Mouse (Mus musculus): ENCODE results near the gene Tmem19.
"Not testable (repeated sequence)": the region's sequence is repeated elsewhere in the genome, so short reads cannot be mapped to it uniquely, and the experiment has no call there.

Tmem19 gene

DNA sequence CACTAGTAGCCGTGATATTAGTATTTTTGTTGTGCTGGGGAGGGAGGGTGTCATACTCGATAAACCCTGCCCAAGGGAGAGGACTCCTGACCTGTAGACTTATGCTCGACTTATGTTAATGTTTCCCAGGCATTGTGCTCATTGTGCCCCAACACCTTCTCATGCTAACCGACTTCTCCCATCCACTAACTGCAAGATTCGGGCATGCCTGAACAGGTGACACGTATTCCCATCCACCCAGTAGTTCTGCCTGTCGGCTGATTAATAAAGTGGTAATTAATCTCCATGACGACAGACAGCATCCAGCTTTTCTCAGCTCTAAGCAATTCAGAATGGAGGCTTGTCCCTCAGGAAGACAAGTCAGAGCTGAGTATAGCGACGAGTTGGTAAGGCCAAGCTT lies 13.3 kb downstream of the Tmem19 start:
- no peak for DNase-seq (ENCODE audit: low spot score in 2 of 2)

DNA sequence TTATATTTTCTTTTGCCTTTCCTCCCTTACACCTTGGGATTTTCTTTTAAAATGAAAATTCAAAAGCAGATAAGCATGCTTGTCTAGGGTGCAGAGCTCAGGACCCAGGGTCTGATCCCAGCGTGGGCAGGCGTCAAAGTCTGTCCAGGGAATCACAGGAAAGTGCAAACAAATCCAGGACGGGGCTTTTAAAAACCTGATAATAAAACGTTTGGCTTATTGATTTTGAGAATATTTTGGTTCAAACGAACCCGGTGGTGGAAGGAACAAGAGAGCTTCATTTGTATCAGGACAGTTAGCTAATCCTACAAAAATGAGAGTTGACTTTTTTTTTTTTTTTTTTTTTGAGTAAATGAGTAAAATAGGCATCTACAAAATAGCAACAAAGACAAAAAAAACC lies 14.2 kb downstream of the Tmem19 start:
- DNase-seq (ENCODE audit: low spot score in 2 of 2) = no peak

DNA sequence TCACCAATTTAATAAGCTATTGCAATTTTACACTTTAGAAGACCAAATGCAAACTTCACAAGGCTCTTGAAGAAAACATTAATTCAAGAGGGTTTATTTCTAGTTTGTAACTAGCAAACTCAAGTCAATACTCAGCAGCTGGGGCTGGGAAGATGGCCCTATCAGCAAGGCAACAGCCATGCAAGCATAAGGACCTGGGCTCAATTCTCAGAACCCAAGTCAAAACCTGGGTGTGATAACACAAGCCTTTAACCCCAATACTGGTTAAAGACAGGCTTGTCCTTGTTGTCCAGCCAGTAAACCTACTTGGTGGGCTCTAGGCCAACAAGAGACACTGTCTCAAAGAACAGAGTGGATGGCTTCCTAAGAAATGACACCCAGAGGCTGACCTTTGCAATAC lies 15.9 kb downstream of the Tmem19 start:
- no peak for DNase-seq (ENCODE audit: low spot score in 2 of 2)

DNA sequence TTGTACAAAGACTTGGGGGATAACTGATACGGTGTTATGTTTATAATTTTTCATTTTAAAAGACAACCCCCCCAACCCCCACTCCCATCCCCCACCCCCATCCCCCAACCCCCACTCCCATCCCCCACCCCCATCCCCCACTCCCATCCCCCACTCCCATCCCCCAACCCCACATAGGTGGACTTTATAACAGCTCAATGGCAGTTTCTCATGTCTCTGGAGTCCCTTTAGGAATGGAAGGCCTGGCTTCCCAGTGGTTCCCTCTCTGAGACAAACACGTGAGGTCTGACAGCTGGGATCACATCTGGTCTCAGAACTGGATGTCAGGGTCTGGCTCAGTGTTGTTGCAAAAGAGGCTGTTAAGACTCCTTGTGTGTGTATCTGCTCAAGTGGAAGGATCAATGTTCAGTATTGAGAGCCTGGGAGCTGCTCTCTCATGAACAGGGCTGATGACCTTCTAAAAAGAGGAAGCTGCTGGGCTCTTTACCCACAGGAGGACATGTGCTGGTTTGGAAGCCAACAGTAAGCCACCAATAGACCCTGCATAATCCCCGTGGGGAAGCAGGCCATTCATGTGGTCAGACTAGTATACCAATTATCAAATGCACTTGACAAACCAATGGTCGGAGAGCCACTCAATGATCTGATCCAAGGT lies 19.4 kb downstream of the Tmem19 start:
- DNase-seq (ENCODE audit: low spot score in 2 of 2) = no peak

DNA sequence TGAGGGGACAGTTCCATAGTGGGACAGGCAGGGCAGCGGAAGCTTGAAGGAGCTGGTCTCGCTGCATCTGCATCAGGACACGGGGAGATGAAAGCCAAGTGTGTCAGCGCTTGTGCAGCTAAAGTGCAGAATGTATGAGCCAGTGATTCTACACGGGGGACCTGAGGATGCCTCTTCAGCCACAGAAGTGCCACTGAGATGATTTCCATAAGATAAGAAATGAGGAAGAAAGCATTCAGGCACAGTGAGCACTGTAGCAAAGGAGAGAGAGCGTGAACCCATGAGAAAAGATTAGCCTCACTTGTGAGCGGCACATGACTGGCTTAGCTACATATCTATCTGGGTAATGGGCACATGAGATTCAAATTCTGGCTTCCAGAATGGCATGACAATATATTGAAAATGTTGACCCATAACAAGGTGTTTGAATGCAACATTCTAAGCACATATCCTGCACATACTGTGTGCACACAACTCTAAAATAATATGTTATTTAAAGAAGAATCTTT lies 22.4 kb downstream of the Tmem19 start:
- no peak for DNase-seq (ENCODE audit: low spot score in 2 of 2)

DNA sequence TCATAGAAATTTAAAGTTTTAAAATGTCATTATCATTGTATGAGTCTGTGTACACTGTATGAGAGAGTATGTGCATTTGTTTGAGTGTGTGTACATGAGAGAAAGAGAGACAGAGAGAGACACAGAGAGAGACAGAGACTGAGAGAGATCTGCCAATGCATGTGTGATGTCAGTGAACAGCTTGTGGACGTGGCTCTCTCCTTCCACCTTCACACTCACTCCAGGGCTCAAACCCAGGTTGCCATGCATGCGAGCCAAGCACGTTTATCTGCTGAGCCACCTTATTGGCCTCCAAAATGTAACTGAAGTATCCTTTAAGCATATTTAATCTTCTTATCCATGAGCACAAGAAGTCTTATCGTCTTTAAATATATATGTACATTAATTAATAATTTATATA lies 25.4 kb downstream of the Tmem19 start:
- DNase-seq (ENCODE audit: low spot score in 2 of 2) = no peak

DNA sequence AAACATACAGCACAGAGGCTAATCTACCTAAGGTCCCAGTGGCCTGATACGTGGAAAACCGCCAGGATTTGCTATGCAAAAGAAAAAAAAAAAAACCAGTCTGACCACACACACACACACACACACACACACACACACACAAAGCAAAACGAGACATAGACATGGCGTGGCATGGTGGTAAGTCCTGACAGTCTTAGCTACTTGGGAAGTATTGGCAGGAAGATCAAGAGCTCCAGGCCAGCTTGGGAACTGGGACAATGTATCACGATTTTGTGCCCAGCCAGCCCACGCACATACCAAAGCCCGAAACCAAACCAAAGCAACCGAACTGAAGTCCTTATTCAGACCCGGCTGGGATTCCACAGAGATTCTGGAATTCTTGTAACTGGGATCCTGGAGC lies 28.8 kb downstream of the Tmem19 start:
- no peak for DNase-seq (ENCODE audit: low spot score in 2 of 2)

DNA sequence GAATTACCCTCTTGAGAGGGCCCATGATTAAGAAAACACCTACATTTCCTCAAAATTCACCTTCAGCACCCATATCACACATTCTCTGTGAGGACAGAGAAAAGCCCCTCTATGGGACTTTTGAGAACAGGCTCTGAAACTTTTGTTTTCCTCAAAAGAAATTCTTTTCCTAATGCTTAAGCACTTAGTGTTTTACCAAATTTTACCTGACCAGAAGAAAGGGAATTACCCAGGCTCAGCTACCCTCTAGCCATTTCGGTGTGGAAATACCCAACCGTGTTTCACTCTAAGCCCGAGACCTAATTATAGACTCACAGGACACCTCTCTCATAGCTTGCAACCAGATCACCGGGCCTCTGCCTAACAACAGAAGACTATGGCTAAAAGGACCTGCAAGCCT lies 29.3 kb downstream of the Tmem19 start:
- DNase-seq (ENCODE audit: low spot score in 2 of 2) = no peak

DNA sequence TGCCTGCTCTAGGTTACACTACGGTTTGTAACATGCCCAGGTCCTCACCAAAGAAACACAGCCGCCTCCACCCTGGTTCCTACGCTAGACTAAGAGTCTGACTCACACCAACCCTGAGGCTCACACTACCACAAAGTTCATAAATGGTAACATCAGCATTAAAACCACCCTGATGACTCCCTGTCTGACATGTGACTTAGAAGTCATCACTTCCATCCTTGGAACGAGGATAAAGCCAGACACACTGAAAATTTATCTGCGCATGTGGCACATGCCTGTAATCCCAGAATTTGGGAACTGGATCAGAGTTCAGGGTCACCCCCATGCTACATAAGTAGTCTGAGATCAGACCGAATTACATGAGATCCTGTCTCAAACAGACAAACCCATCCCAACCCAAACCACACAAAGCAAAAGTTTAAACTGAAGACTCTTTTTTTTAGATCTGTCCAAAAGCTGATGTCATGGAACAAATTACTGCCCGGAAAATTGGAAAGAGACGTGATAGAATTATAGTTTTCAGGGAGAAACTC lies 29.8 kb downstream of the Tmem19 start:
- no peak for DNase-seq (ENCODE audit: low spot score in 2 of 2)

DNA sequence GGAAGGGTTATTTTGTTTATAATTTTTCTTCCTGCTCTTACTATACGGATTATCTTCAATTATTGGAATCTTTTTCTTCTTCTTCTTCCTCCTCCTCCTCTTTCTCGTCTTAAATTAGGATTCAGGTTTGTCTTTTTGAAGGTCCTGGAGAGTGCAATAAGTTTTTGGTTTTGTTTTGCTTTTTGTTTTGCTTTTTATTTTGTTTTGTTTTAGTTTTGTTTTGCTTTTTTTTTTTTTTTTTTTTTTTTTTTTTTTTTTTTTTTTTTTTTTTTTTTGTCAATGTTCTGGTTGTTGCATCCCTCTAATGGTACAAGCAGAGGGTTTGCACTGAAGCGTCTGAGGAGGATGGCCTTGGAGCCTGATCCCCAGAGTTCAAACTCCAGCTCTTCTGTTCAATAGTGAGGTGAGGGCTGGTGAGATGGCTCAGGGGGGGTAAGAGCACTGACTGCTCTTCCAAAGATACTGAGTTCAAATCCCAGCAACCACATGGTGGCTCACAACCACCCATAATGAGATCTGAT lies 33.2 kb downstream of the Tmem19 start:
- no peak for DNase-seq (ENCODE audit: low spot score in 2 of 2)

DNA sequence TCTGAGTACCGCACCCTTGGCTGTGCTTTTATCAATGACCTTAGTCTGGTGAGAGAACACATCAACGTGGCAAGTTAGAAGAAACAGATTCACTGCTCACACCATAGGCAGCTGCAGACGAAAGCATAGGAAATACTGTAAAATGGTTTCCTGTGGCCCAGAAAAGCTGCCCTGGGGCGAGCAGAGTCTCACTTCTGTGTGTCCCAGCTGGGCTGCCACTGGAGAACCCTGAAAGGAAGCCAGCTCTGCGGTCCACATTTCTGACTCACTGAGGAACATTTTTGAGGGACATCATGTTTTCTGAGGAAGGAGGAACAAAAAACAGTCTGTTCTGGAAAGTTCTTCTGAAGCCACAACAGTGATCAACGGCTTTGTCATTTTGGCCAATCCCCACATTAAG lies 33.8 kb downstream of the Tmem19 start:
- DNase-seq (ENCODE audit: low spot score in 2 of 2) = no peak

DNA sequence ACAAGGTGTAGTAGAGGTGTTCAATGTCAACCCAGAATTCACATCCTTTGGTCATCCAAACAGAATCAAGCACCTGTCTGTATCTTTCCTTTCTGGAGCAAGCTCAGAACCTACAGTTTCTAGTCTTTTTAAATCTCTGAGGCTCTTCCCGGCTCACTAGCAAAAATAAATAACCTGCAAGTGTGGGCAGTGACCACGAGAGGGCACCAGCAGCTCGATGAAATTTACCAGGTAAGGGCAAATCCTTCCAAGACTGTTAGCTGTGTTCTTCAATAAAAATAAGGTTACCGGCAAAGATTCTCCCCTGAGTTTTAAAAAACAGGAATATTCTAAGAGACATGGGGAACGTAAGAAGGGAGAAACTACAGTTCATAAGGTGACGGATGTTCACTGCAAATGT lies 39.0 kb downstream of the Tmem19 start:
- DNase-seq (ENCODE audit: low spot score in 2 of 2) = peak in 1 of 2 experiments; percentile 66

DNA sequence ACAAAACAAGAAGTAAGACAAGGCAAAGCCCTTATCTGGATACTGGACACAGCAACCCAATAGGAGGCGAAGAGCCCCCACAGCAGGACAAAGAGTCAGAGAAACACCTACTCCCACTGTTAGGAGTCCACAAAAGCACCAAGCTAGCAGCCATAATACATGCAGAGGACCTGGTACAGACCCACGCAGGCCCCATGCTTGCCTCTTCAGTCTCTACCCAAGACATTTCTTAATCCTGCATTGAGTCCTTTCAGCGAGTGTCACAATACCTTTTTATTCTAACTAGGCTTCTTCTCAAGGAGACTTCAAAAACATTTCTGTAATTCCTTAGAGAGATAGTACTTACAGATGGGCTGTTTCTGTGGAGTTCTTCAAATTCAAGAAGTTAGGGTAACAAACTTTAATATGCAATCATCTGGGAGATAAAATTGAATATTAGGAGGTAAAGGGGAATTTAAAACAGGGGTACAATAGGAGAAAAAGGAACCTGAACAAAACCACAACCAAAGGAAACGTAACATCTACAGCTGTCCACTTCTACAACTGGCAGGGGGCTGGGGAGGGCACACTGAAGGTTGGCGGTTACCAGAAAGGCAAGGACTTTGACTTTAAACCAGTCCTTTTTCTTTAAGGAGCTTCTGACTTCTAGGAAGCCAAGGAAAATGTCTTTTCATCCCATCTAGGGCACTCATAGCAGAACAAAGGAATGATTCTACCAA lies 40.8 kb downstream of the Tmem19 start:
- no peak for DNase-seq (ENCODE audit: low spot score in 2 of 2)

DNA sequence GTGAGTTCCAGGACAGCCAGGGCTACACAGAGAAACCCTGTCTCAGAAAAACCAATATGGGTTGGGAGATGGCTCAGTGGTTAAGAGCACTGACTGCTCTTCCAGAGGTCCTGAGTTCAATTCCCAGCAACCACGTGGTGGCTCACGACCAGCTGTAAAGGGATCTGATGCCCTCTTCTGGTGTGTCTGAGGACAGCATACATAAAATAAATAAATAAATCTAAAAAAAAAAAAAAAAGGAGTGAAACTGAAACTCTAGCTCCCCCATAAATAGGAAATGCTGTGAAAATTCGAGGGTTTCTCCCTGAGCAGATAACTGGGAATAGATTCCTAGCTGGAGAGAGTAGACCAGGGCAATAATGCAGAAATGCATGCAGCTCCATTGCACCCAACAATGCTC lies 43.9 kb downstream of the Tmem19 start:
- DNase-seq (ENCODE audit: low spot score in 2 of 2) = not testable (repeated sequence)

DNA sequence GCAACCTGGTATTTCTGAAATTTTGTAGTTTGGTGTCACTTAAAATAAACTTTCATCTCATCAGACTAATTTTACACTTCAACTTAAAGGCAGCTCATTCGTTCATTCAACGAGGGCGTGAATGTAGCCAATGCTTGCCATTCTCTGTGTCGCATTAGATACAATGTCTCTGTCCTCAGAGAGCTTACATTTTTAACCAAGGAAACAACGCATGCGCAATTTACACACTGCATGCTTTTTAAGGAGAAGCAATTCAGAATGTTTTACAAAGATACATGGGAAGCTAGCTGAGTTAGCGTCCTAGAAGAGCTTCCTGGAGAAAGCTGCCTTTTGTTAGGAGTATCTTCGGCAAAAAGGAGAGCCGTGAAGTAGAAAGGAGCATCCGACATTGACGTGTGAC lies 46.0 kb downstream of the Tmem19 start:
- DNase-seq (ENCODE audit: low spot score in 2 of 2) = no peak

DNA sequence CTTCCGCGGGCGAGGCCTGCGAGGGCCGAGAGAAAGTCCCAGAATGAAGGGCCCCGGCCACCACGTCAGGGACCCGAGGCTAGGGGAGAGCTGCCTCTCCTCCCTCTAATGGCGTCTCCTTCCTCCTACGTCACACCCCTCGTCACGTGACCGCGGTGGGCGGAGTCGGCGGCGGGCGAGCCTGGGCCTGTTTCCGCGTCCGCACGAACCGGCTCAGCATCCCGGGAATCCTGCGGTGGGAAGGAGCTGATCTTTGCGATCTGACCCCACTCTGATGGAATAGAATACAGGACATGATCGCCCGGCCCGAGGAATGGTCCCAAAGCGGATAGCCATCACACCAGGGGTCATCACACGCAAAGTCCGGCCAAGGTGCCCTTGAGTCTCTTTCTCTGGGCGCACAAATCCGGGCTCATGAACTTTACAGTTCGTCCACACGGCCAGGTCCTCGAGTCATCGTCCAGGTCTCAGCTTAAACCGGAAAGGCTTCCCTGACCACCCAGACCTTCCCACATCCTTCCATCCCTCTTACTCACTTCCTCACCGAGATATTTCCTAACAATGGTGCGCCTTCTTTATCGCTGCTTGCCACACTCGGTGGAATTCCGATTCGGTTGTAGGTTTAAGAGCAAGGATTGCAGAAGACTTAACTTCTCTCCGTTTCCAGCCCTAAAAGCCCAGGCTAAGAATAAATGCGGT lies 46.7 kb downstream of the Tmem19 start, which contains the start of gene Rab21:
Gene Rab21 (minus strand): TSS at position 122 of the 699 bp plus-strand sequence.
- DNase-seq (ENCODE audit: low spot score in 2 of 2) = peak; percentile 90 to 97

DNA sequence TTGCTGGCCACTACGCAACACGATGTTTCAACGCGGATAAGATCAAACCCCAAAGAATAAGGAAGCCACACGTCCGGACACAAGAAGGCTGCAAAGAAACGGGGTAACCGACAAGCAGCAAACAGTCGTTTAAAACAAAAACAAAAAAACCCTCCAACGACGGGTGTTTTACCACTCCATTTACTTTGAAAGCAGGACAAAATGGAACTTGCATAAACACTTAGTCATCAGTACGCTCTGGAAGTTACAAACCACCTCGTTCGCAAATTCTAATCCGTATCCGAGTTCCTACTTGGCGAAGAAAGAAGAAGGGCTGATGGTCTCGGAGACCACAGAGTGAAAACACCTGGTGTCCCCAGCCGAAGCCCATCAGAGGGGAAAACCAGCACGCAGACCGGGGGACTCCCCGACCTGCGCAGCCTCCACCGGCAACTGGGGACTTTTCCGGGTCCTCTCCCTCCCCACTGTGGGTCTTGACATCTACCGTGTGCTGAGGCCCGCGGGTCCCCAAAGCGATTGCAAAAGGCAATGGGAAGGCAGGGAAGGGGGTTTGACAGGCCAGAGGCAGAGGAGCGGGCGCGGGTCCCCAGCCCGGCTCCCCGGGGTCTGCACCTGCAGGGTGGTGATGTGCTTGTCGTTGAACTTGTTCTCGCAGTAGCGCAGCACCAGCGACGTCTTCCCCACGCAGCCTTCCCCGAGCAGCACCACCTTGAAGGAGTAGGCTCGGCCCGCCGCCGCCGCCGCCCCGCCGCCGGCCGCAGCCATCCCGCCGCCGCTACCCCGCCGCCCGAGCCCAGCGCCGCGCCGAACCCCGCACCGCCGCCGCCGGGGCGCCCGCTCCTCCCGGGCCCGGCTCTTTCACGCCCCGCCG lies 47.5 kb downstream of the Tmem19 start:
- DNase-seq (ENCODE audit: low spot score in 2 of 2) = no peak

DNA sequence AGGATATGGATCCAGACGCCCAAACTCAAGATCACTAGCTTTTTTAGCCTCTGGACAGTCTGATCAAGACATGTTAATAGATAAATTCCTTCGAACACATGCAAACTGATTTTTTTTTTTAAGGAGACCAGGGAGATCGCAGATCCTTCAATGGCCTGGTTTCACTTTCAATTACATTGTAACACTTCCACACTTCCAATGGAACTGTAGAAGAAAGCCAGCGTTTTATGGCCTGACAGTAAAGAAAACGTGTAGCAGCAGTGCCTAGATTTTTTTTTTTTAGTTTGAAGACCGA lies 48.1 kb downstream of the Tmem19 start:
- no peak for DNase-seq (ENCODE audit: low spot score in 2 of 2)

DNA sequence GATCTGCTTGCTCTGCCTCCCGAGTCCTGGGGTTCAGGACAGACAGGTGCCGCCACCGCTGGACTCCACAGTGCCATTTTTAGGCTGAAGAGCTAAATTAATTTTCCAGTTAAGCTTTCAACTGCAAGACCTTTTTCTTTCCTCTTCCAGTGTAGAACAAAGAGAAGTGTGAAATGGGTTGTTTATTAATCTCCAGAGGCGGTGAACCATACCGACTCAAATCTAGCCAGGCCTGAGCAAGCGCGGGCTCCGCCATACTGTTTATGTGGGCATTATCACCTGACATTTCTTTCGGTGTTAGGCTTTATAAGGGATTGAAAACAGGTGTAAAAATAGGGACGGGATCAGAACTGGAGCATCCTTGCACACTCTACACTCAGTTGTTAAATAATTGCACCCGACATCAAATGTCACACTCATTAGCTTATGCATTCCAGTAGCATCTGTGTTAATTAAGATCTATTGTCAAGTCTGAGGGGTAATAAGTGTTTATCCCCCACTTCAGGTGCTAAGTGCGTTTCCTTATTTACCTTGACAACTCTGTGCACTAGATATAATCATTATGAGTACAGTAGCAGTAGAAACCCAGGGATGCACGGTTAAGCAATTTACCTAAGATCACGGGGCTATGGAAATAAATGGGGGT lies 48.5 kb downstream of the Tmem19 start:
- no peak for DNase-seq (ENCODE audit: low spot score in 2 of 2)

DNA sequence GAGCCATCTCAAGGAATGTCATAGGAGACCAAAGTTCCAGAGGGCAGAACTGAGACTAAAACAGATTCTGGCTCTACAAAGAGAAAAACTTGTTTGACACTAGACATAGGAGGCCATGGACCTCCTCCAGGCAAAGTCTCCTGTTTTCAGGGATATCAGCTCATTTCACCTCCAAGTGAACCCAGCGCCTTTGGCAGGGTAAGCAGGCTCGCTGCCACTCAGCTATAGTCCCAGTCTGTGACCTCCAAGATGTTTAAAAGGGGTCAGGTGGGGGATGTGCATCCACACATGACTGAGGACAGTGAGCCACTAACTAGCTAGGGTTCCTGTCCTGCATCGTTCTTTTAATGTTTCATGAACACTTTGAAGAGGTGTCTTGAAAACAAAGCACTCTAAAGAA lies 49.6 kb downstream of the Tmem19 start:
- no peak for DNase-seq (ENCODE audit: low spot score in 2 of 2)

DNA sequence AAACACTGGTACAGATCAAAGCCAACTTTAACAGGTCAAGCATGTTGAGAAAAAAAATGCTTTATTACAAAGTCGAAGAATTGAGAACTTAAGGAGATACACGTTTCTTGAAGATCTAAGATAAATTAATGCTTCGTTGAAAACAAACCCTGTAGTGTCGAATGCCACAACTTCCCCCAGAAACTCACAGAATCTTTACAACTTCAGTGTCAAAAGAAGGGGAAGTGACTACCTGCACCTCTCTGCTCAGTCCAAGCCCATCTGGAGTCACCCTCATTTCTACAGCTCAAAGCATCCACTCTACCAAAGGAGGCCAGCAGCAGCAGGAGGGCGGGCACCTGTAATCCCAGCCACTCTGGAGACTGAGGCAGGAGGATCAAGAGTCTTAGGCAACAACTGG lies 50.1 kb downstream of the Tmem19 start:
- DNase-seq (ENCODE audit: low spot score in 2 of 2) = no peak
